Mouse (Mus musculus): ENCODE measurements around the gene Cks1b. TPM values are rescaled to one million over a fixed set of nuclear protein-coding genes. Genes with fewer than 3 reads are reported as not detected.
"Not testable (repeated sequence)": the region's sequence is repeated elsewhere in the genome, so short reads cannot be mapped to it uniquely, and the experiment has no call there.

The Cks1b gene
- total RNA-seq, 4 experiments from 2014 or later, result 1.6 to 4.7 (median 2.5) TPM

DNA sequence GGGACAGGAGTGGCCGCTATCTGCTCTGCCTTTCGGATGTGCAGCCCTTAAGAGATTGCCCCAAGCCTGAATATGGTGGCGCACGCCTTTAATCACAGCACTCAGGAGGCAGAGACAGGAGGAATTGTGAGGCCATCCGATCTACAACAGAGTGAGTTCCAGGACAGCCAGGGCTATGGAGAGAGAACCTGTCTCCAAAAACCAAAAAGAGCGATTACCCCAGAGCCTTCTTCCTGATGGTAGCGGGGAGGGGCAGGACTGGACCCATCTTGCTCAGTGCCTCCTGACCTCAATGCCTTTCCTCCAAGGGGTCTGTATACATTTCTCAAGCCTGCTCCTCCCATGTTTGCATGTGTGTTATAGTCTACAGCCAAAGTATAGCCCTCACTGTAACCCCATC is 10.8 kb upstream of the Cks1b start:
- not testable (repeated sequence) for DNase-seq (ENCODE audit: low spot score in 2 of 2)

DNA sequence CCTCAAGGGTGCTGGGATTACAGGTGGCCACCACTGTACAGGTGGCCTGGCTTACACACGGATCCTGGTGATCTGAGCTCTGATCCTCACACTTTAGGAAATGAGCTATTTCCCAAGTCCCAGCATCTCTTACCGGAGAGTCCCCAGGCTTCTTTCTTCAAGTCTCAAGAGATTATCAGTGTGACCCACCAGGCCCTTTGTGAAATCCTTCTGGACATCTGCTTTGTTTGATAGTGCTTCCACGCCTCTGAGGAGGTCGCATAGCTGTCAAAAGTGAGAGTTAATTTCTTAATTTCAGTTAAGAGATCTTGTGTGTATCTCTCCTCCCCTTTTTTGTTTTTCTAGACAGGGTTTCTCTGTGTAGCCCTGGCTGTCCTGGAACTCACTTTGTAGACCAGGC is 7.7 kb upstream of the Cks1b start:
- DNase-seq (ENCODE audit: low spot score in 2 of 2), result no peak

DNA sequence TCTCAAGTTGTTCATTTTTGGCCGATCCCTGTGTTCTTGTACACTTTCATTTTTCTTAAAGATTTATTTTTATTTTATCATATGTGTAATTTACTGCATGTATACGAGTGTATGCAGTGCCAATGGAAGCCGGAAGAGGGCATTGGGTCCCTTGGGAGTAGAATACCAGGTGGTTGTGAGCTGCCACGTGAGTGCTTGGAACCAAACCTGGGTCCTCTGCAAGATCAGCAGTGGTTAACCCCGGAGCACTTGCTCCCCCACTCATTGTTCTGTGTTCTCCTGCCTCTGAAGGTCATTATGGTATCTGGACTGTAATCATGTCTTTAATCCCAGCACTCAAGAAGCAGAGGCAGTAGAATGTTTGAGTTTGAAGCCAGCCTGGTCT is 7.0 kb upstream of the Cks1b start:
- DNase-seq (ENCODE audit: low spot score in 2 of 2), result no peak

DNA sequence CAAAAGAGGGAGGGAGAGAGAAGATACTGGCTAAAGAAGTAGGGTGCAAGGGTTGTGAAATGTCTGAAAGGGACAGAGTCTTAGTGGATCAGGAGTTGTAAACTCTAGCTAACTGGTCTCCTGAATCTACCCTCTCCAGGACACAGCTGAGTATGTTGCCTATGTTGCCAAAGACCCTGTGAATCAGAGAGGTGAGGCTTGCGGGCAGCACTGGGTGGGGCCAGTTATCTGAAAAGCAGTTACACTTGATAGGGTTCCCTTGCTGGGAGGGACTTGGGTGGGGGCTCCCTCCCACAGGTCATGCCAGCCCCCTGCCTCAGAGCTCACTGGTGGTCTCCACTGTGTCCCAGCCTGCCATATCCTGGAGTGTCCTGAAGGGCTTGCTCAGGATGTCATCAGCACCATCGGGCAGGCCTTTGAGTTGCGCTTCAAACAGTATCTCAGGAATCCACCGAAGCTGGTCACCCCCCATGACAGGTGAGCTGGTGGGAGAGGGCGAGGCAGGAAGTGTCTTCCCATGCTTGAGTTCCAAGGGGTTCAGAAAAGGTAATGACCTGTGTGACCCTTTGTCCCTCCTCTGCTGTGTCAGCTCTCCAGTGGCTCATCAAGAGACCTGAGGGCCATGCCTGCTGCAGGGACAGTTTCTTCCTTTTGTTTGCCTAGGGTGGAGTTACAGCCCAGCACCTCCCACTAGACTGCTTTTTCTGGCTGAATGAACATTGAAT is 6.4 kb upstream of the Cks1b start:
- no peak for DNase-seq (ENCODE audit: low spot score in 2 of 2)

DNA sequence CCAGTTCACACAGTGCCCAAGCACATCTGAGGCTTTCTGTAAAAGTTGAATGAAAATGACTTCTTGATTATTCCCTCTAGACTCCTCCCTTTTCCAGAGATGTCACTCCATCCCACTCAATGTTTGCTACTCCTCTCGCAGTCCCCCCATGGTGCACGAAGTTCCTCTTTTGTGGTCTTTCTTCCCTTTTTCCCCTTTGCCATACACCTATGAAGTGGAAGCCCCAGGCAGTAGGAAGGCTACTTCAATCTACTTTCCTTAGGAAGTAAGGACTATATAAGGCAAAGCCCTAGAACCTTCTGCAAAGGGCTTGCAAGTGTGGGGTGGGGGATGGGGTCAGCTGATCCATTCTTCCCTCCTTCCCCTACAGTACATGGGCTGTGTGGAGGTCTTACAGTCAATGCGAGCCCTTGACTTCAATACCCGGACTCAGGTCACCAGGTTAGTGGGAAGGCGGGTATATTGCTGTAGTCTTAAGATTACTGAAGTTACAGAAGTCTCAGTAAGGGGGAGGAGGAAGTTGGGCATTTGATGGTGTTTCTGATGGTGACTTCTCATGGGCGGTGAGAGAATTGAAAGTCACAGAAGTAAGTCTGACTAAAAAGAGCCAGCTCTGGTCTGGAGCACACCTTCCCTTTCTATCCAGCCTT is 4.5 kb upstream of the Cks1b start:
- DNase-seq (ENCODE audit: low spot score in 2 of 2), result no peak

DNA sequence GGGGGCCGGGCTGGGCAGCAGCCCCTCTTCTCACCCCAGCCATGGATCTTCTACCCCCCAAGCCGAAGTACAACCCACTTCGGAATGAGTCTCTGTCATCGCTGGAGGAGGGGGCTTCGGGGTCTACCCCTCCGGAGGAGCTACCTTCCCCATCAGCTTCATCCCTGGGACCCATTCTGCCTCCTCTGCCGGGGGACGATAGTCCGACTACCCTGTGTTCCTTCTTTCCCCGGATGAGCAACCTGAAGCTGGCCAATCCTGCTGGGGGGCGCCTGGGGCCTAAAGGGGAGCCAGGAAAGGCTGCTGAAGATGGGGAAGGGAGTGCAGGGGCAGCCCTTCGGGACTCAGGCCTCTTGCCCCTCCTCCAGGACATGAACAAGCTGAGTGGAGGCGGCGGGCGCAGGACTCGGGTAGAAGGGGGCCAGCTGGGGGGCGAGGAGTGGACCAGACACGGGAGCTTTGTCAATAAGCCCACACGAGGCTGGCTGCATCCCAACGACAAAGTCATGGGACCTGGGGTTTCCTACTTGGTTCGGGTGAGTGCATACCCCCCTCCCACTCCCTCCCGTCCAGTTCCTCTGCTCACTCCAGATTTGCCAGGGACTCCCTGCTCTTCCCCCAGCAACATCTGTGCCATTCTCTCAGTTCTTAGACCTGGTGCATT is 3.8 kb upstream of the Cks1b start:
- no peak for DNase-seq (ENCODE audit: low spot score in 2 of 2)

DNA sequence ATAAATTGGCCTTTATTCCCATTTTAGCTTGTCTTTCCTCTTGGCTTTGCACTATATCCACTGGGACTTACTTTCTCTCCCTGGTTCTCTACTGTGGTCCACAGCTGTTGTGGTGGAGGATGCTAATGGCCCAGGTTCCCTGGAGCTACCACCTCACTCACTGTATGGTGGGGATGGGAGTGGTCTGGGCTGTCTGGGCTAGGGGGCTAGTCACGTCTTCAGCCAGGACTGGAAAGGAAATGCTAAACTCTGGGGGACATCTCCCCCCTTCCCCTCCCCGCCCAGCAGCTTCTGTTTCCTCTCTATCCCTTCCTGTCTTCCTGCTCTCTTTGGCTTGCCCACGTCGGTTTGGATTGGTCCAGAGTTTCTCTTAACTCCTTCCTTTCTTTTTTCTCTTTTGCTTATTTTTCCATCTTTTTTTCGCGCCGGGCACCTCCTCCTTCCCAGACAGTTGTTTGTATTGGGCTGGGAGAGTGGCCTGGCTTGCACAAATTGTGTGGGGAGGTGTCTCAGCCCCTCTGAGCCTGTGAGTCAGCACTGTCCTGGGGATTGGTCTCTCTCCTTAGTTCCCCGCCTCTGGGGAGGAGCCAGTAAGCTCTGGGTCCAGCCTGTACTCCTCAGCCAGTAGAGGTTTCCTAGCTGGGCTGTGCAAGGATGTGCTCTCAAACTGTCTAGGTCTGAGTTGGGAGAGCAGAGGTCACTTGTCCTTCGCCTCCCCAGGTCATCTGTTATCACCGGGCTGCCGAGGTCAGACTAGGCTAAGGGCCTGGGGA is 3.0 kb upstream of the Cks1b start:
- peak; percentile 69 to 72 for DNase-seq (ENCODE audit: low spot score in 2 of 2)

DNA sequence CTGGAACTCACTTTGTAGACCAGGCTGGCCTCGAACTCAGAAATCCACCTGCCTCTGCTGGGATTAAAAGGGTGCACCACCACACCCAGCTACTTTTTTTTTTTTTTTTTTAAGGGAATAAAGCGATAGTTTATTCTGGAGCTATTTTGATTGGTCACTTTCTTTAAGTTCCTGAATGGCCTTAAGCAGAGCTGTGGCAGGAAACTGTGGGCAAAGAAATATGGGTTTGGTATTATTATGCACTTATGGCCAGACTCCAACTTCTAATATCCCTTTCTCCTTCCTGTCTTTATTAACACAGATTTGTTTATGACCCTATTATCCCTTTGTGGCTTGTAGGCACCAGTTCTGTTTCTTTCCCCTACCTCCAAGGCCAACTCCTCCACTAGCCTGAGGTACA is 2.2 kb upstream of the Cks1b start:
- no peak for DNase-seq (ENCODE audit: low spot score in 2 of 2)

DNA sequence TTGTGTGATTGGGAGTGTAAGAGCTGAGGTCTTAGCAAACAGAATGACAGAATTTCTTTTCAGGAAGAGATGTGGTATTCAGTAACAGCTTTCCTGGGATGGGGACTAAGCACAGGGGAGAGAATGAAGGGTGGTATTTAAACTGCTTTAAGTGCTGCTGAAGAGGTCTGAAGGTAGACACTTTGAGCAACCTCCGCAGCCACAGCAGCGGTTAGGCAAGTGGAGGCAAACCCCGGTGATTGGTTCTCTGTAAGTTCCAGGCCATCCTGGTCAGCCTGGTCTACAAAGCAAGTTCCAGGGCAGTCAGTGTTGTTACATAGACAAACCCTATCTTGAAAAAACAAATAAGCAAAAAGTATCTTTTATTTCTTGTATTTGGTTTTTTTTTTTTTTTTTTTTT is 1.8 kb upstream of the Cks1b start:
- no peak for DNase-seq (ENCODE audit: low spot score in 2 of 2)

DNA sequence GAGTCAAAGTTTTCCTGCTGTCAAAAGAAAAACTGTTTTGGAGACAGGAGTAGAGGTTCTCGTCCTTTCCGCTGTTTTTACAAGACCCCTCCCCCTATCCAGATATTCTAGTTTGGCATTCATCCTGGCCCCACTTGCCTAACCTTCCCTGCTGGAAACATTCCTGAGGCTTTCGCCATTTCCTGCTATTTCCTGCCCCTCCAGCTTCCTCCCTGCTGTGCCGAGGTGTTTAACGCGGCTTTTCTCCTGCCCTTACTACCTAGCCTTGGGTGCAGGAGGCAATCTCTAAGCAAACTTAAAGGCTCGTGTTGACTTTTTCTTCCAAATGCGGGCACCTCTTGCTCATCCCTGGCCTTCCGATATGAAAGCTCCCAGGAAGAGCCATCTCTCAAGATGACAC is 1.4 kb upstream of the Cks1b start:
- no peak for DNase-seq (ENCODE audit: low spot score in 2 of 2)

DNA sequence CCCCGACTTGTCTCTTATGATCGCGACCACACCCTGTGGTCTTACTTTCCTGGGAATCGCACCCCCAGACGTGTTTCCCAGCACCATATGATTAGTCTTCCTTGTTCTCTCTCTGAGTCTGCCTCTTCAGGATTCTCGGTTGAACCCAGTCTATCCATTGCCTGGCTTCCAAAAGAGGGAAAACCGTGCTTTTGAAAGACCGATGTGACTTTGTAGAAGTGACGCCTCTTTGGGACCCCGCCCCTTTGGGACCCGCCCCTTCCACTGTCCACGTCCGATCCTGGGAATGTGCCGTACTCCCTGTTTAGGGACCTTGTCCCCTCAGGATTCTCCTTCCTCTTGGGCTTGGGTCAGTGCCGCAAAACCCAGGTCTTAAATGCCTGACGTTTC is 673 bp upstream of the Cks1b start:
- peak in 1 of 2 experiments; percentile 36 for DNase-seq (ENCODE audit: low spot score in 2 of 2)

DNA sequence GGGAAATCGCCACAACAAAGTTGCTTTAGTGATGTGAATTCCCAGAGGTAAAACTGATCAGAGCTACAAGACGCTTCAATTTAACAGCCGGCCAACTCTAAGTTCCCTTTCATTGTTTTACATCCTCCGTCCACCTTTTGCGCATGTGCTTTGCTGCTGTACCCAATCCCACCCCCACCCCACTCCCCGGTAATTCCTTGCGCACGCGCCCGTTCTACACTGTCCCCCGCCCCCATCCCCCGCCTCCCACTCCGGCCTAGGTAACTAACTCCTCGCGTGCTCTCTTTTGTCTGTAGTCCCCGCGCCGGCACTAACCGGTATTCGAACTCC is 378 bp downstream of the Cks1b start:
- no peak for DNase-seq (ENCODE audit: low spot score in 2 of 2)

DNA sequence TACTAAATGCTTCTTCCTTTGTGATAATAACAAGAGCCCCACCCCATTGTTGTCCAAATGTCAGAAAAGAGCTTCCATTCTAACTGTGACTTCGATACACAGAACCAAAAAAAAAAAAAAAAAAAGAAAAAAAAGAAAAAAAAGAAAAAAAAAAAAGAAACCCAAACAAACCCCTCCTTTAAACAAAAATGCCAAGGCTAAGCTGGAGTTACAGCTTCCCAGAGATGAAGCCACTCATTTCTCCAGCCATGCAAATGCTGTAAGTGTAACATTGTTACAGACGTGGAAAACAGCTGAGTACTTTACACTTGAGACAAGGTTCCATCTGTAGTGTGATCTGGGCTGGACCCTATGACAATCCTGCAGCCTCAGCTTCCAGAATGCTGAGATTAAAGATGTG is 1.1 kb downstream of the Cks1b start:
- DNase-seq (ENCODE audit: low spot score in 2 of 2), result no peak

DNA sequence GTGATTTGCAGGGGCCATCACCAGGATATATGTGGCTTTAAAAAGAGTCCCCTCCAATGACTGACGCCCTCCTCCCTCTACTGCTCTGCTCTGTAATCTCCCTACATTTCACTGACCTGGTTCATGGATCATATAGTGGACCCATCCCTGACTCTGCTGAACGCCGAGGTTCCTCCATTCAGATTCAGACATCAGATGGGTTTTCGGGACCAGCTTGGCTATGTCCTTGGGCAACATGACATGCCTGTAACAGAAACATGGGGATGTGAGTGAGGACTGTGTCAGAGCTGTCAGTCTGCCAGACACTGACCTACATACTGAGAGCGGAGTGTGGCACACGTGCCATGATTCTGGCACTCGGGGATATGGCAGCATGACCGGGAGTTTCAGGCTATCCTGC is 2.0 kb downstream of the Cks1b start:
- no peak for DNase-seq (ENCODE audit: low spot score in 2 of 2)

DNA sequence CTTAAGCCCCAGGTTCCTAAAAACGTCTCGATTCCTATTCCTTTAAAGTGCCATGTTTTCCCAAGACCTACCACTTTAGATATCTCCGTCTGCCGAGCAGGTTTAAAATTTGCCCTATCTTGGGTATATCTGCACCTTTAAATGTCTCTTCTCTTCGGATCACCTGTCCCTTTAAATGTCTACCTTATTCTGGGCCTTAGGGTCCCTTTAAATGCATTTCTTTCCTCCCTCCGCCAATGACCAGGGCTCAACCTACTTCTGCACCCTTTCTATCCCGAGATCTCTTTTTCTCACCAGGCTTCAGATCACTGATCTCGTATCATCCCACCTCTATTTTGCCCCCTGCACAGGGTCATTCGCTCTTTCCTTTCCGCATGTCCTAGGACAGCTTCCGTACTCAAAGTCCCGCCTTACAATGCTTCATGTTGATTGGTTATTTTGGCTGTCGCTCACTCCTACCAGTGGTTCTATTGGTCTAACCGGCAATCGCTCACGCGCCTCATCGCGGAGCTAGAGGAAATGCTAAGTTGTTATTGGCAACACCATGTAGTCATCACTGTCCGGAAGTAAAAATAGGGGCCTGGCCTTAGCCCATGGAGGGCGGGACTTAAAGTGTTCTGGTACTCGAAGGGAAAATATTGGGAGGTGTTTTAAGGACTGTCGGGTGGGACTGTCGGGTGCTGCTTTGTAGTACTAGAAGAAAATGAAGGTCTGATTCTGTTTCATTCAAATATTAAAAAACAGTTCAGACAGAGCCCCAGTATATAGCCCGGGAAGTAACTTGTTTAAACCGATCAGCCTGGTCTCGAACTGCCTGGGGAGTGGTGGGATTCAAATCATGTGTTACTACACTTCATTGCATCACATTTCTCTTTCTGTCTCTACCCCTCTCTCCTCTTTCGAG is 6.4 kb downstream of the Cks1b start, which contains the start of gene Flad1:
TSS of gene Flad1 (minus strand) at position 381 of the 904 bp plus-strand sequence.
- peak; percentile 100 for DNase-seq (ENCODE audit: low spot score in 2 of 2)

DNA sequence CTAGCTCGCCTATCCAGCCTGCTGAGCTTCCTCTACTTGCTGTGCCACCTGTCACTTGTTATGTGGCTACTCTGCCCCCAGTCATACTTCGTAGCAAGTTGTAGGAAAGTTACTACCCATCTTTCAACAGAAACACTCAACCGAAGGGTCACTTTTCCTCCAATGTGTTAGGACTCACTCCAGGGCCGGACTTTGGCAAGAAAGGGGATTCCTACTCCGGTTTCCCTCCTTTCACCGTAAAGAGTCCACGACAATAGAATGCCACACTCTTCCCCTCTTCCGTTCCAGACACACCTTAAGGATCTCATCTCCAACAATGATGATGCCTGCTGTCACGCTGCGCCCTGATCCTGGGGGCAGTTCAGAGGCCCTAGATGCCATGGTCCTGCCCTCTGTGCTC is 7.3 kb downstream of the Cks1b start:
- DNase-seq (ENCODE audit: low spot score in 2 of 2), result no peak

DNA sequence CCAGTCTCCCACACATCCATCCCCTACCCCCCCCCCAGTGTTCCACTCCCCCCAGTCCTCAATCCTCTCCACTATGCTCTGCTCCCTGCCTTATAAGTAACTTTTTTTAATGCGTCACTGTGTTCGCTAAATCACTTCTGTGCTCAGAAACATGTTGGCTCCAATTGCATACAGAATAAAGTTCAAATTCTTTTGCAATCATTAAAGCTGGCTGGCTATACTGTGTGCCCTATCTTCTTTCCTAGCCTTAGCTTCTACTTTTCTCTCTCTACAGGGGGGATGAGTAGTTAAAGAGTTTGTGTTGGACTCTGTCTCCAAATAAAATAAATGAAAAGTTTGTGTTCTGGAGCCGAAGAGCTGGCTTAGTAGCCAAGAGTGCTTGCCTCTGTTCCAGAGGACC is 8.5 kb downstream of the Cks1b start:
- DNase-seq (ENCODE audit: low spot score in 2 of 2), result no peak

DNA sequence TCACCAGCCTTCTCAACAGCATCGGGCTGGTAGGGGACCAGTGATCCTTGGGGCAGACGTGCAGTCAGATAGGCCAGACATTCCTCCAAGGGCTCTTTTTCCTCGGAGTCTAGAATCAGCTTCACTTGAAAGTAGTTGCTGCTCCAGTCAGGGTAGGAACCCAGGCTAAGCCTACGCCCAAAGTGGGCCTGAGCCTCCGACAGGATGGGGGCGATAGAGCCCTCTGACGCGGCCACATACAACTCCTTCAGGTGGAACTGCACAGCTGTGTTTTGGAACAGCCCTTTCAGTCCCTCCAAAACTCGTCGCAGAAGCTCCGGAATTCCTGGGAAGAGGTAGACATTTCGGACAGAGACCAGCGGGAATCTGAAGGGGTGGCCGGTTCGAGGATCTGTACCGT is 9.7 kb downstream of the Cks1b start:
- no peak for DNase-seq (ENCODE audit: low spot score in 2 of 2)

DNA sequence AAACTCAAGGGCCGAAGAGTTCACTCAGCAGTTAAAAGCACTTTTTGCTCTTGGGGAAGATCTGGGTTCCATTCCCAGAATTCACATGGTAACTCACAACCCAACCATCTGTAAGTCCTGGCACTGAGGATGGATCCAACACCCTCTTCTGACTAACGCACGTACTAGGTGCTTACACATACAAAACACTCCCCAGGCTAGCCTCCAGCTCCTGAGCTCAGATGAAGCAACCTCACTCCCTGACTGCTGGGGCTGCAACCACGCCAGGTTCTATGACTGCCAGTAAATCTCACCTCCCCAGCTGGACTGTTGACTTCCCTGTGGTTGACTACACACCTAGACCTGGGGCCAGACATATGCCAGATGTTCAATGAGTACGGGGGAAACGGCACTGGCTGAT is 11.3 kb downstream of the Cks1b start:
- DNase-seq (ENCODE audit: low spot score in 2 of 2), result no peak

DNA sequence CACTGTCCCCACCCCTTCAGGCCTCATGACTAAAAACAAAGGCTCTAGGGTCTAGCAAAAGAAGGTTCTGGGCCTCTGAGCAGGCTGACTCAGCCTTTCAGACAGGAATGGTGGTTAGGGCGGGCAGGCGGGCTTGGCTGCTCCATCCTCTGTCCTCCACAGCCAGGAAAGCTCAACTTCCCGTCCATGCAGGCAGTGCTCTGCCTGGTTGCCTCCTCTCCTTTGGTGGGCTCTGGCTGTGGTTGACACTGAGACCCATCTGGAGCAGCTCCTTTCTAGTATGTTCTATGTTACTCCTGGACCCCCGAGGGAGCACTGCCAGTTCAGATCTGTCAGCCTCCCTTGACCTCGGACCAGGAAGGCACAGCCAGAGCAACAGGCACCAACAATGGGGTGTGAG is 15.5 kb downstream of the Cks1b start, which contains the start of gene Lenep:
TSS of gene Lenep (minus strand) at position 101 of the 400 bp plus-strand sequence.
- DNase-seq (ENCODE audit: low spot score in 2 of 2), result no peak

DNA sequence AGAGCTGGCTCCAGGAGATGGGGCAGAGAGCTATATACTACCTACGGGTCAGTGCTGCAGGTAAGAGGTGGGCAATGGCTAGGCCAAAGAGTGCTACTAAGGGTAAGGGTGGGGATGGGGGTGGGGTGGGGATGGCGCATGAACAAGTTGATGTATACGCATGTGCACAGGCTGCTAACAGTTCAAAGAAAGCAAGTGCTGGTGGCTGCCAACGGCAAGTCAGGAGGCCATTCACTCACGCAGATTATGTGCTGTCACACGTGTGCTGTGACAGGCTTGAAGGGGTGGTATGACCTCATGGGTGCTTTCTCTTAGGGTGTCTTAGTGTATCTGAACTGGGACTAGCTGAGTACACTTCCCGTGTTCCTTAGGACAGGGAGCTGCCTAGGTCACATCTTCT is 16.9 kb downstream of the Cks1b start:
- DNase-seq (ENCODE audit: low spot score in 2 of 2), result no peak

All from layer of hippocampus, adult 8-10 months (tissue).